Mouse (Mus musculus) macrophage (primary cell): ENCODE results near the gene Gm20865. TPM values are rescaled to one million over a fixed set of nuclear protein-coding genes. Genes with fewer than 3 reads are reported as not detected.
"Not testable (repeated sequence)": the region's sequence is repeated elsewhere in the genome, so short reads cannot be mapped to it uniquely, and the experiment has no call there.

Experiments used
- H3K27ac ChIP-seq: fragments of 350-480 bp; formaldehyde crosslinking; 2 replicates; pipeline ENCODE4 v1.9.0; 2021
- H3K36me3 ChIP-seq: fragments of 350-480 bp; formaldehyde crosslinking; 2 replicates; pipeline ENCODE4 v1.9.0; 2021; ENCODE audit errors: inconsistent target
- H3K4me3 ChIP-seq: fragments of 350-480 bp; formaldehyde crosslinking; 2 replicates; pipeline ENCODE4 v1.9.0; 2021; ENCODE audit errors: inconsistent target
- H3K79me2 ChIP-seq: fragments of 350-480 bp; formaldehyde crosslinking; 2 replicates; pipeline ENCODE4 v1.9.0; 2021; ENCODE audit errors: inconsistent target
- WGBS: methylation state at CpG from one replicate; pipeline ENCODE4 v1.1.7; 2026; ENCODE audit warnings: inconsistent platforms; ENCODE audit not compliant: missing documents; 5-methylcytosine and 5-hydroxymethylcytosine counted together
- polyA plus RNA-seq: library from polyadenylated mRNA; stranded (reverse); fragments of 250-400 nt; gene quantifications from 3 replicates; pipeline ENCODE4 v1.2.4, GENCODE M21; 2018; ENCODE audit warnings: inconsistent platforms
- total RNA-seq, 78 experiments: library from RNA; depleted of rRNA; stranded (reverse); fragments of 250-400 nt; gene quantifications; 1 replicate in 9 of 78; 2 replicates in 24 of 78; 3 replicates in 43 of 78; 4 replicates in 2 of 78; pipeline ENCODE4 v1.2.4; 2018; ENCODE audit warnings: inconsistent platforms in 56 of 78

The Gm20865 gene
- total RNA-seq (2018; cell fraction: chromatin; rRNA removed): not detected
- not detected for total RNA-seq (2018; cell fraction: cytosol; rRNA removed)
- total RNA-seq (2018; cell fraction: nucleus; rRNA removed): not detected
- polyA plus RNA-seq: not detected in 3 replicates

- no CpG with 5 or more reads among the region's 3 CpGs for WGBS
- not testable (repeated sequence) for H3K4me3 ChIP-seq, H3K79me2 ChIP-seq, H3K27ac ChIP-seq, H3K36me3 ChIP-seq
These were observed at the start of gene Gm20865 for GRCm38 (mm10) chrY:21241275-21241674. Gm20865 (plus strand) TSS chrY:21241575.

Other genes with a start within 250 kb of the Gm20865 start
- gene Gm29866, start 247.9 kb upstream of the Gm20865 start, polyA plus RNA-seq: not detected in 3 replicates
- gene Gm20909, start 77.0 kb upstream of the Gm20865 start, polyA plus RNA-seq: not detected in 3 replicates